Mouse (Mus musculus): ENCODE results near the gene Xpnpep1. TPM values are rescaled to one million over a fixed set of nuclear protein-coding genes. Genes with fewer than 3 reads are reported as not detected.

Xpnpep1 gene
- total and polyA plus RNA-seq, 2 experiments from 2014 or later: 98.6 to 115 TPM

GRCm38 (mm10) chr19:53005978-53006377 is 34.0 kb downstream of the Xpnpep1 start:
- Histone ChIP-seq H3K27me3 (ENCODE audit: insufficient read depth, low read length) (no peaks in the 10 kb centered on the region), H3K4me3 (ENCODE audit: low read length) (no peak overlapping the region), H3K4me2 (ENCODE audit: low read depth, low read length) (no peak overlapping the region), H3K9ac (replicated peaks; ENCODE audit: low read length) (no peak overlapping the region), H3K27ac (no peak overlapping the region), H3K9me3 (ENCODE audit: low read length) (no peaks in the 10 kb centered on the region), H3K4me1 (ENCODE audit: insufficient read depth, low read length) (no peaks in the 10 kb centered on the region), H3K36me3 (ENCODE audit: insufficient read depth, low read length) (peaks cover 71% of the 10 kb centered on the region)
- 96% methylated on average over 19 of the region's 19 CpGs for WGBS
- no peak for TF ChIP-seq CTCF (IDR thresholded peaks at IDR 0.05; ENCODE audit: low read depth)
- ATAC-seq: no peak
- DNase-seq (ENCODE audit: low spot score): no peak

GRCm38 (mm10) chr19:53003554-53004365 is 36.3 kb downstream of the Xpnpep1 start:
- ATAC-seq: no peak
- no peak for TF ChIP-seq CTCF (IDR thresholded peaks at IDR 0.05; ENCODE audit: low read depth)
- no peaks in the 10 kb centered on the region for H3K27me3 ChIP-seq (ENCODE audit: insufficient read depth, low read length)
- peaks cover 71% of the 10 kb centered on the region for H3K36me3 ChIP-seq (ENCODE audit: insufficient read depth, low read length)
- H3K9ac ChIP-seq (replicated peaks; ENCODE audit: low read length): no peak overlapping the region
- no peak overlapping the region for H3K4me3 ChIP-seq (ENCODE audit: low read length)
- no peak overlapping the region for H3K27ac ChIP-seq
- DNase-seq (ENCODE audit: low spot score): no peak
- no peaks in the 10 kb centered on the region for H3K4me1 ChIP-seq (ENCODE audit: insufficient read depth, low read length)
- H3K4me2 ChIP-seq (ENCODE audit: low read depth, low read length): no peak overlapping the region
- WGBS: 95% methylated on average over 22 of the region's 22 CpGs
- H3K9me3 ChIP-seq (ENCODE audit: low read length): no peaks in the 10 kb centered on the region

GRCm38 (mm10) chr19:53002166-53003095 is 37.6 kb downstream of the Xpnpep1 start:
- H3K4me1 ChIP-seq (ENCODE audit: insufficient read depth, low read length): no peaks in the 10 kb centered on the region
- WGBS: 91% methylated on average over 23 of the region's 23 CpGs
- H3K9ac ChIP-seq (replicated peaks; ENCODE audit: low read length): no peak overlapping the region
- H3K4me3 ChIP-seq (ENCODE audit: low read length): no peak overlapping the region
- DNase-seq (ENCODE audit: low spot score) (no peak), ATAC-seq (no peak)
- H3K36me3 ChIP-seq (ENCODE audit: insufficient read depth, low read length): peaks cover 78% of the 10 kb centered on the region
- no peak for TF ChIP-seq CTCF (IDR thresholded peaks at IDR 0.05; ENCODE audit: low read depth)
- H3K4me2 ChIP-seq (ENCODE audit: low read depth, low read length): no peak overlapping the region
- no peaks in the 10 kb centered on the region for H3K9me3 ChIP-seq (ENCODE audit: low read length)
- no peak overlapping the region for H3K27ac ChIP-seq
- H3K27me3 ChIP-seq (ENCODE audit: insufficient read depth, low read length): no peaks in the 10 kb centered on the region

- Histone ChIP-seq H3K27ac (no peak overlapping the region), H3K9me3 (ENCODE audit: low read length) (no peaks in the 10 kb centered on the region), H3K4me1 (ENCODE audit: insufficient read depth, low read length) (no peaks in the 10 kb centered on the region), H3K27me3 (ENCODE audit: insufficient read depth, low read length) (no peaks in the 10 kb centered on the region), H3K4me2 (ENCODE audit: low read depth, low read length) (no peak overlapping the region), H3K9ac (replicated peaks; ENCODE audit: low read length) (no peak overlapping the region), H3K36me3 (ENCODE audit: insufficient read depth, low read length) (peaks cover 44% of the 10 kb centered on the region), H3K4me3 (ENCODE audit: low read length) (no peak overlapping the region)
- WGBS: 63% methylated on average over 11 of the region's 11 CpGs
- peak; percentile 86 for ATAC-seq
- peak; percentile 88 for TF ChIP-seq CTCF (IDR thresholded peaks at IDR 0.05; ENCODE audit: low read depth)
- DNase-seq (ENCODE audit: low spot score): peak; percentile 84
Observed at GRCm38 (mm10) chr19:52992880-52993440, 47.1 kb downstream of the Xpnpep1 start.

GRCm38 (mm10) chr19:52991924-52992323 is 48.1 kb downstream of the Xpnpep1 start:
- 90% methylated on average over 10 of the region's 10 CpGs for WGBS
- H3K36me3 ChIP-seq (ENCODE audit: insufficient read depth, low read length): peaks cover 34% of the 10 kb centered on the region
- ATAC-seq: no peak

GRCm38 (mm10) chr19:52979020-52979711 is 60.8 kb downstream of the Xpnpep1 start:
- no peaks in the 10 kb centered on the region for H3K9me3 ChIP-seq (ENCODE audit: low read length)
- no peak for ATAC-seq

More at GRCm38 (mm10) chr19:52991924-52992323, 48.1 kb downstream of the Xpnpep1 start:
- Histone ChIP-seq H3K27ac (no peak overlapping the region), H3K9ac (replicated peaks; ENCODE audit: low read length) (no peak overlapping the region), H3K4me2 (ENCODE audit: low read depth, low read length) (no peak overlapping the region), H3K4me3 (ENCODE audit: low read length) (no peak overlapping the region), H3K9me3 (ENCODE audit: low read length) (no peaks in the 10 kb centered on the region), H3K4me1 (ENCODE audit: insufficient read depth, low read length) (no peaks in the 10 kb centered on the region), H3K27me3 (ENCODE audit: insufficient read depth, low read length) (no peaks in the 10 kb centered on the region)
- DNase-seq (ENCODE audit: low spot score): no peak
- no peak for TF ChIP-seq CTCF (IDR thresholded peaks at IDR 0.05; ENCODE audit: low read depth)

More at GRCm38 (mm10) chr19:52979020-52979711, 60.8 kb downstream of the Xpnpep1 start:
- no peak for DNase-seq (ENCODE audit: low spot score)
- no peak overlapping the region for H3K4me3 ChIP-seq (ENCODE audit: low read length)
- H3K27me3 ChIP-seq (ENCODE audit: insufficient read depth, low read length): no peaks in the 10 kb centered on the region
- no peak overlapping the region for H3K27ac ChIP-seq
- no peaks in the 10 kb centered on the region for H3K4me1 ChIP-seq (ENCODE audit: insufficient read depth, low read length)
- H3K9ac ChIP-seq (replicated peaks; ENCODE audit: low read length): no peak overlapping the region
- no peak for TF ChIP-seq CTCF (IDR thresholded peaks at IDR 0.05; ENCODE audit: low read depth)
- no peak overlapping the region for H3K4me2 ChIP-seq (ENCODE audit: low read depth, low read length)
- WGBS: 77% methylated on average over 12 of the region's 12 CpGs
- H3K36me3 ChIP-seq (ENCODE audit: insufficient read depth, low read length): no peaks in the 10 kb centered on the region

Measured in hindbrain, postnatal 0 days (tissue).